Mouse (Mus musculus): ENCODE results near the gene Setd3.

- TF ChIP-seq CTCF (IDR thresholded peaks at IDR 0.05; ENCODE audit: borderline replicate concordance, extremely low read depth, insufficient read depth, insufficient read length) (no peak), POLR2A (IDR thresholded peaks at IDR 0.05; ENCODE audit: borderline replicate concordance, extremely low read depth, insufficient read depth, insufficient read length, poor library complexity, severe bottlenecking) (no peak)
Observed at GRCm38 (mm10) chr12:108061661-108062060, 117.5 kb downstream of the Setd3 start.

Measured in brain, embryonic 14.5 days (tissue).